Mouse (Mus musculus) embryonic facial prominence, embryonic 13.5 days (tissue): ENCODE data around the gene Hsf4. TPM values are rescaled to one million over a fixed set of nuclear protein-coding genes. Genes with fewer than 3 reads are reported as not detected.
A peak's percentile ranks its signal among the peaks of the same experiment; 100 is the strongest.

Experiments
- ATAC-seq: fragments of 200-750 bp; cut with Nextera tagmentation; 2 replicates; pipeline ENCODE4 v1.8.0; 2017; ENCODE audit warnings: low read depth; ENCODE audit not compliant: insufficient number of reproducible peaks, insufficient read depth, low FRiP score, low TSS enrichment
- H3K27ac ChIP-seq: fragments of 300-500 bp; sonication (generic); 2 replicates; pipeline ENCODE4 v1.5.1; 2015; ENCODE audit warnings: moderate library complexity, mild to moderate bottlenecking, inconsistent platforms
- H3K27me3 ChIP-seq: fragments of 300-500 bp; sonication (generic); 2 replicates; pipeline ENCODE4 v1.6.1; 2015; ENCODE audit warnings: mild to moderate bottlenecking, inconsistent platforms
- H3K36me3 ChIP-seq: fragments of 300-500 bp; sonication (generic); 2 replicates; pipeline ENCODE4 v1.6.1; 2015; ENCODE audit warnings: mild to moderate bottlenecking, inconsistent platforms
- H3K4me1 ChIP-seq: fragments of 300-500 bp; sonication (generic); 2 replicates; pipeline ENCODE4 v1.6.1; 2015; ENCODE audit warnings: inconsistent platforms
- H3K4me2 ChIP-seq: fragments of 300-500 bp; sonication (generic); 2 replicates; pipeline ENCODE4 v1.6.1; 2015; ENCODE audit warnings: moderate library complexity, mild to moderate bottlenecking, inconsistent platforms
- H3K4me3 ChIP-seq: fragments of 300-500 bp; sonication (generic); 2 replicates; pipeline ENCODE4 v1.5.1; 2015; ENCODE audit warnings: mild to moderate bottlenecking, inconsistent platforms
- H3K9ac ChIP-seq: fragments of 300-500 bp; sonication (generic); 2 replicates; pipeline ENCODE4 v1.6.1; 2015; ENCODE audit warnings: mild to moderate bottlenecking, inconsistent platforms
- H3K9me3 ChIP-seq: fragments of 300-500 bp; sonication (generic); 2 replicates; pipeline ENCODE4 v1.6.1; 2016; ENCODE audit warnings: inconsistent platforms
- WGBS: fragments of 180-500 bp; shearing (Covaris S2); methylation state at CpG from one replicate; pipeline ENCODE4 v1.1.7; 2015; ENCODE audit warnings: mixed read lengths; 5-methylcytosine and 5-hydroxymethylcytosine counted together
- polyA plus RNA-seq: library from polyadenylated mRNA; unstranded; fragments of >200 nt; fragmentation: Nextera tagmentation; extraction: Ambion mirVana; gene quantifications from 2 replicates; pipeline ENCODE4 v1.2.1, GENCODE M21; 2015

The Hsf4 gene
- polyA plus RNA-seq, 1 experiment from 2014 or later = 0.13 TPM

GRCm38 (mm10) chr8:105241016-105241415, 28.6 kb upstream of the Hsf4 start:
- no peak for ATAC-seq
- H3K4me2 ChIP-seq = no peak overlapping the region
- peaks cover 57% of the 10 kb centered on the region for H3K36me3 ChIP-seq
- H3K4me3 ChIP-seq = no peak overlapping the region
- H3K27ac ChIP-seq = no peak overlapping the region
- no peaks in the 10 kb centered on the region for H3K9me3 ChIP-seq
- no peaks in the 10 kb centered on the region for H3K4me1 ChIP-seq
- 94% methylated on average over 7 of the region's 7 CpGs for WGBS
- no peak overlapping the region for H3K9ac ChIP-seq
- H3K27me3 ChIP-seq = no peaks in the 10 kb centered on the region

GRCm38 (mm10) chr8:105251954-105252353, 17.6 kb upstream of the Hsf4 start:
- ATAC-seq = no peak
- Histone ChIP-seq H3K27me3 (peaks cover 14% of the 10 kb centered on the region), H3K4me3 (no peak overlapping the region), H3K9me3 (no peaks in the 10 kb centered on the region), H3K4me2 (no peak overlapping the region), H3K9ac (no peak overlapping the region), H3K27ac (no peak overlapping the region), H3K36me3 (peaks cover 62% of the 10 kb centered on the region), H3K4me1 (peaks cover 20% of the 10 kb centered on the region)
- WGBS = 92% methylated on average over 6 of the region's 6 CpGs

DNA sequence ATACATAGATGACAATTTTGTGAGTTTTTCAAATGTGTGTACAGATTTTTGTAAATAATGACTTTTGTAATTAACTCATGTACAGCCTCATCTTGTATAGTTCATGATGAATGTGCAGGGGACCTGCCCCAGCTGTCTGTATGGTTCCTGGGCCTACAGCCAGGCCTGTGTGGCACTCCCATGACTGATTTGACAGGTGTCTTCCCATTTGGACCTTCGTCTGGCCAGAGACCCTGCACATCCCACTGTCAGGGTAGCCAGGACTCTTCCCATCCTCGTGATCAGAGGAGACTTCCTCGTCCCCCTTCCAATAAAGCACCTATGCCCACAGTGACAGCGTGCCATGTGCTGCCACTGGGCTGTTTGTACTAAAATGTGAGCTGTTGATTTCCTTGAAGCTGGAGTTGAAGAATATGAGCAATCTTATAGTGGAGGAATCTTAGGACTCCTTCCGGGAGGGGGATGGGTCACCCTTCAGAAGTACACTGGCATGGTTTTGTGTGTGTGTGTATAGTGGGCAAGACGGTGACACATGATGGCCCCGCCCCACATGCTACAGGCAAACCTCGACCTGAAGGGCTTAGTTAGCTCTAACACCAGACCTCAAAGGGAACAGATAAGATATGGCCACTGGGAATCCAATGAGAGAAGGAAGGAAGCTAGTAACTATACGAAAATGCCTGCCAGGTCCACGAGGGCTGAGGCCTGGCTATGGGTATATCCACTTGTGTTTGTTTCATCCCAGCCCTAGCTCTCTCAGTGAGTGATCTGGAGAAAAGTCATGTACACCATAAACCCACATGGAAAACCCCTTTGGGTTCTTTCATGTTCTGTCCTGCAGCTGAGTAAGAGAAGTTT, 16.7 kb upstream of the Hsf4 start:
- Histone ChIP-seq H3K27ac (no peak overlapping the region), H3K4me3 (peak overlapping the region; percentile 73; the same call in 1 of the 2 replicates), H3K9me3 (no peaks in the 10 kb centered on the region), H3K9ac (peak overlapping the region; percentile 86; the same call in 1 of the 2 replicates), H3K27me3 (peaks cover 22% of the 10 kb centered on the region), H3K4me2 (0 out of 2 replicates have a peak overlapping the region, but pooled peaks have one; percentile 90), H3K4me1 (peaks cover 20% of the 10 kb centered on the region), H3K36me3 (peaks cover 55% of the 10 kb centered on the region)
- 86% methylated on average over 10 of the region's 10 CpGs for WGBS
- no peak for ATAC-seq

DNA sequence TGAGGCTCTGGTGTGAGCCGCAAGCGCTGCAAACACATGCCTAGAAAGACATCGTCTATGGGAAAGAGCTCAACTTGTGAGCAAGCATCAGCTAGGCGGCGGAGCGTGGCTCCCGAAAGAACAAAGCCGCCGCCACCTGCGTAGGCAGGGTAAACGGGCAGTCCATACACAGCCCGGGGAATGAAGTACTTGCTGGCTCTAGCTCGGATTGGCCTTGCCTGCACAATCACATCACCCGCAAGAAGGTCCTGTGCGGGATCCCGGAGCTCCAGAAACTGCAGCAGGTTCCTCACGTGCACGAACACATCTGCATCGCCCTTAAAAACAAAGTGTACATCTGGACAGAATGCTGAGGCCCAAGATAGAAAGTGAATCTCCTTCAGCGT, 15.8 kb upstream of the Hsf4 start:
- H3K4me3 ChIP-seq = peak overlapping the region; percentile 73
- H3K9ac ChIP-seq = peak overlapping the region; percentile 86
- peaks cover 31% of the 10 kb centered on the region for H3K27me3 ChIP-seq
- H3K27ac ChIP-seq = peak overlapping the region; percentile 91; the same call in 1 of the 2 replicates
- ATAC-seq = no peak
- H3K4me1 ChIP-seq = peaks cover 25% of the 10 kb centered on the region
- peak overlapping the region; percentile 90 for H3K4me2 ChIP-seq
- 36% methylated on average over 20 of the region's 20 CpGs for WGBS
- H3K9me3 ChIP-seq = no peaks in the 10 kb centered on the region
- peaks cover 47% of the 10 kb centered on the region for H3K36me3 ChIP-seq

GRCm38 (mm10) chr8:105254152-105254965, 15.2 kb upstream of the Hsf4 start:
- H3K4me1 ChIP-seq = peaks cover 31% of the 10 kb centered on the region
- H3K9me3 ChIP-seq = no peaks in the 10 kb centered on the region
- H3K4me3 ChIP-seq = peak overlapping the region; percentile 73
- H3K36me3 ChIP-seq = peaks cover 41% of the 10 kb centered on the region
- peak overlapping the region; percentile 91 for H3K27ac ChIP-seq
- peak overlapping the region; percentile 86 for H3K9ac ChIP-seq
- peaks cover 37% of the 10 kb centered on the region for H3K27me3 ChIP-seq
- WGBS = under 1% methylated on average over 73 of the region's 74 CpGs
- ATAC-seq = peak; percentile 81
- H3K4me2 ChIP-seq = peak overlapping the region; percentile 90

GRCm38 (mm10) chr8:105254966-105255350, 14.6 kb upstream of the Hsf4 start, which contains the start of gene B3gnt9:
Gene B3gnt9, minus strand, starts transcription at chr8:105255153.
- Histone ChIP-seq H3K4me1 (peaks cover 37% of the 10 kb centered on the region), H3K27me3 (peaks cover 42% of the 10 kb centered on the region), H3K4me3 (peak within 1 kb of the TSS; percentile 73), H3K27ac (peak within 1 kb of the TSS; percentile 91), H3K4me2 (peak within 1 kb of the TSS; percentile 90), H3K9ac (peak within 1 kb of the TSS; percentile 86), H3K9me3 (no peaks in the 10 kb centered on the region), H3K36me3 (peaks cover 35% of the 10 kb centered on the region)
- ATAC-seq = peak; percentile 80
- WGBS = 3% methylated on average over 14 of the region's 14 CpGs

DNA sequence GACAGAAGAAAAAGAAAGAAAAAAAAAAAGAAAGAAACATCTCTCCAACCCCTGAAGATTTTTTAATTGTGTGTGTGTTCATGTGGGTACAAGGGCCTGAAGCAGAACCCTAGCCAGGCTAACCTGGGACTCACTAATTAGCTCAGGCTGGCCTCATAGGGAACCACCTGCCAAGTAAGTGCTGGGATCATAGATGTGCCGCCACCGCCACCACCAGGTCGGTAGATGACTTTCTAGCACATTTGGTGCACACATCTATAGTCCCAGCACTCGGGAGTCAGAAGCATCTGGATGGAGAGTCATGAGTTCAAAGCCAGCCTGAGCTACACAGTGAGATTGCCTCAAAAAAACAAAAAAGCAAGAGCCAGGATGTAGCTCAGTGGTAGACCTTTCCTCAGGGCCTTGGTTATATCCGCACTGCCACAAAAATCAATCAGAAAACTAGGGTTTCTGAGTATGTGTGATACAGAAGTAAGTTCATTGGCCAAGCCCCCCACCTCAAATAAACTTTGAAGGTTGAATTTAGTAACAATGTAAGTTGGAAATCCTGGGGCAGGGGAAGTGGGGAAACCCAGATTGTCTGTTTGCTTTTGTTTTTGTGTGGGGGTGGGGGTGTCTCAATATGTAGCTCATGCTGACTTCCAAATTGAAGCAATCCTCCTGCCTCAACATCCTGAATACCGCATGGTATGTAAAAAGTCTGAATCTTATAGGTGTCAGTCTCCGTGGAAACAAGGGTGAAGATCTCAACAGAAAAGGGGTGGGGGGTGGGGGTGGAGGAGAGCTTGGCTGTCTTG, 12.1 kb upstream of the Hsf4 start:
- Histone ChIP-seq H3K9ac (no peak overlapping the region), H3K36me3 (peaks cover 11% of the 10 kb centered on the region), H3K4me2 (no peak overlapping the region), H3K4me3 (no peak overlapping the region), H3K9me3 (no peaks in the 10 kb centered on the region), H3K27me3 (peaks cover 64% of the 10 kb centered on the region), H3K27ac (no peak overlapping the region), H3K4me1 (peaks cover 39% of the 10 kb centered on the region)
- WGBS = 68% methylated on average over 7 of the region's 7 CpGs
- no peak for ATAC-seq

- Histone ChIP-seq H3K9me3 (no peaks in the 10 kb centered on the region), H3K4me3 (peak overlapping the region; percentile 38), H3K4me1 (peaks cover 30% of the 10 kb centered on the region), H3K27ac (no peak overlapping the region), H3K27me3 (peaks cover 79% of the 10 kb centered on the region), H3K4me2 (peak overlapping the region; percentile 68), H3K36me3 (no peaks in the 10 kb centered on the region), H3K9ac (peak overlapping the region; percentile 27)
- 1% methylated on average over 55 of the region's 55 CpGs for WGBS
- 0 out of 2 replicates have a peak, but pooled peaks have one; percentile 2 for ATAC-seq
Measured at GRCm38 (mm10) chr8:105258911-105259720, 10.5 kb upstream of the Hsf4 start.

DNA sequence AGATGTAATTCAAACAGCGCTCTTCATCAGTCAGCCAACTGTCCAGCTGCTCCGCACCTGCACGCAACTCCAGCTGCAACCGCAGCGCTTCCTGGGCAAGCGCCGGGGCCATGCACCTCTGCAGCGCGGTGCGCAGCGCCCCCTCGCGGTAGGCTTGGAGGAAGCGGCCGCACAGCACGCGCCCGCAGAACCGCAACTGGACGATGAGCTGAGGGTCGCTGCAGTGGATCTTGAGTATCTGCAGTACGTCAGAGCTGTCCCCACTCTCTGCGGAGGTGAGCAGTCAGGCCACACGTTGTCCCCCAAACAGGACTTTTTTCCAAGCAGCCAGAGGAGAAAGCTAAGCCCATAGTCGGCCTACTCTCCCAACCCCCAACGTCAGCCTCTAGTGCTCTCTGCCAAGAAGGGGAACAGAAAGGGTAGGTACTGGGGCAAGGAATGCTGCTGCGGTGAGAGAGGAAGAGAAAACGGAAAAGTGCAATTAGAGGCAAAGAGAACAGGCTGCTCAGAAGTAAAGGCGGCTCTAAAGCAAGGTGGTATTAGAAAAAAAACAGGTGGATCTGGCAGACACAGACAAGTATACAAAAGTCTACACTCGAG, 9.8 kb upstream of the Hsf4 start:
- H3K4me2 ChIP-seq = peak overlapping the region; percentile 68
- H3K9me3 ChIP-seq = no peaks in the 10 kb centered on the region
- WGBS = 3% methylated on average over 30 of the region's 30 CpGs
- peaks cover 30% of the 10 kb centered on the region for H3K4me1 ChIP-seq
- no peak overlapping the region for H3K27ac ChIP-seq
- no peaks in the 10 kb centered on the region for H3K36me3 ChIP-seq
- peak overlapping the region; percentile 38 for H3K4me3 ChIP-seq
- H3K9ac ChIP-seq = peak overlapping the region; percentile 27
- ATAC-seq = 0 out of 2 replicates have a peak, but pooled peaks have one; percentile 11
- H3K27me3 ChIP-seq = peaks cover 80% of the 10 kb centered on the region
